Mouse (Mus musculus) skeletal muscle tissue, adult 2 months (tissue): ENCODE data around the gene Fkbp15.

ENCODE experiments used
- DNase-seq: peaks from one replicate; pipeline ENCODE4 v3.0.0-alpha.2; 2012; ENCODE audit warnings: low read depth, low spot score

The Fkbp15 gene

DNA sequence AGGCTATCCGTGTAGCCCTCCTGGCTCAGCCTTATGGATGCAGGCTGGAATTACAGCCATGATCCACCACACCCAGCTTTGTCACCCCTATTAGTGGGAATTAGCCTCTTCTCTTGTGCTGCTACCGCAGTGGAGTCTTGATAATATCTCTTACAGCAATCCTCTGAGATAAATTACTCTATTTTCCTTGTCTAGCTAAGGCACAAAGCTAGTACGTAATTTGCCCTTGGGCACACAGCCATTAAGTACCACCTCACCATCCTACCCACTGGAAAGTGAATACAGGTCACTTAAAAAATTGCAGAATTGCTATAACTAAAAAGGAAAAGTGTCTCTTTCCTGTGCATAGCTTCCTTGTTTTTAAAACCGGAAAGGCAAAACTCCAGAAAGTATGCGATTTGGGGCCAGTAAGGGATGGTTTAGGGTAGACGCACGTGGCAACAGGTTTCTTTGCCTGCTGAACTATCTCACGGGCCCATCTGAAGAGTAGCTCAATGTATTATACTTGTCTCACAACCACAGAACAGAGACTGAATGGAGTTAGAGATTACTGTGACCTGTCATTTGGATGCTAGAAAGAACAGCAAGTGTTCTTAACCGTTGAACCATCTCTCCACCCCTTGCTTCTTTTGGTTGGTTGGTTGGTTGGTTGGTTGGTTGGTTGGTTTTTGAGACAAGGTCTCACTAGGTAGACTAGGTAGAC, 12.6 kb upstream of the Fkbp15 start:
- DNase-seq: no peak

DNA sequence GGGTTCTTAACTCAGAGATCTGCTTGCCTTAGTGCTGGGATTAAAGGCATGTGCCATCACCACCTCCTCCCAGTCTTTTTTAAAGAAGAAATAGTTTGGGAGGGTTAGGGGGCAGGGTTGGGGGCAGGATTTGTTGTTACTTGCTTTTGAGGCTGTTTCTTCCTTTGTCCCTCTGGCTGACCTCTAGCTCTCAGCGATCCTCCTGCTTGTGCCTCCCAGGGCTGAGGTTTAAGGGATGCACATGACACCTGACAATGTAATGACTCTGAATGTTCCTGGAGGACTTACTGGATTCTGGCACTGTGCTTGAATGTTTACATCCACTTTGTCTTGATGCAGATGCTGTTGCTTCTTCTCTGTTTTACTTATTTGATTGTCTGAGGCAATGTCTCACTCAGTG, 12.1 kb upstream of the Fkbp15 start:
- no peak for DNase-seq

DNA sequence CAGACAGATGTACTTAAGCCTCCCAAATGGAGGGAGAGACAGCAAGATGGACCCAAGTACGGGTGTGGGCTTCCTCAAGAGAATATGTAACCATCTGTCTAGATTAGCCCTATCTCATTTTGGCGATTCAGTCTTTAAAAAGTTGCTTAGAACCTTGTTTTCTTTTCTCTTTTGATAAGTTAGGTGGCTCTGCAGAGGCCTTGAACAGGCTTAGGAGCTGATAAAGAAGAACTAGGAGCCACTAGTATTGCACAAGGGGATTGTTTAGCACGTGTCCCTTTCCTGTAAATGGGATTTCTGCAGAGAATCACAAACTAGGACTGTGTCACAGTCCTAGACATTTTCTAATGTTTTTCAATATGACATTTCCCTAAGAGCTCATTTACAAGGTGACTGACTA, 8.7 kb upstream of the Fkbp15 start:
- DNase-seq: no peak

DNA sequence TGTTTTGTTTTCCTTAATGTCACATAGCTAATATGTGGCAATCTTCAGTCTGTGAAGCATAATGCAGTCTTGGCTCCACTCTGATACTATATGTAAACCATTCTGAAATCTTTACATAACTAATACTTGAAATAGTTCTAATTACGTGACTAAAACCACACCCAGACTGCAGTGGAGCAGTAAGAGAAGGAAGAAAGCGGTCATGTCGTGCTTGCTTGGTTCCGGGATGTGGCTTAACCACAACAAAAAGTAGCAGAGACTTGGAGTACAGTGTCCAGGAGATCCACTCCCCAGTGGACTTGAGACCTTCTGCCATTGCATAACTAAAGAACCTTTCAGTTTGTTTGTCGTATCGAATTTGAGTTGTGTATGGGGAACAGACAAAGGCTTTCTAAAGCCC, 7.2 kb upstream of the Fkbp15 start:
- DNase-seq: no peak

DNA sequence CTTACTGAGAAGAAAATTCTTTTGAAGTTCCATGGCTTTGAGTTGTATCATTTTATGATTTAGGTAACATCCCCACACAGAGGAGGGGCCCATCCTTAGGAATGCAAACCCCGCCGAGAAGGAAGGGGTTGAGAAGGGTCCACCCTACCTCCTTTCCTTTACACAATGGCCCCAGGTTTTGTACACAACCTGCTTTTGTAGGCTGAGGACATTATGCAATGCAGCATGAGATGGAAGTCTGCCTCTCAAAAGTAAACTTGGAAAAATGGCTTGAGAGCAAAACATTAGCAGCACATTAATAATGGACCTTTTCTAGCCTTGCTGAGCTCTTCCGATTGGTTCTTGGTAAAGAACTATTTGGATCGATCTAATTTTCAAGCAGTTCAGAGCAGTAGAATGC, 5.9 kb upstream of the Fkbp15 start:
- DNase-seq: no peak

DNA sequence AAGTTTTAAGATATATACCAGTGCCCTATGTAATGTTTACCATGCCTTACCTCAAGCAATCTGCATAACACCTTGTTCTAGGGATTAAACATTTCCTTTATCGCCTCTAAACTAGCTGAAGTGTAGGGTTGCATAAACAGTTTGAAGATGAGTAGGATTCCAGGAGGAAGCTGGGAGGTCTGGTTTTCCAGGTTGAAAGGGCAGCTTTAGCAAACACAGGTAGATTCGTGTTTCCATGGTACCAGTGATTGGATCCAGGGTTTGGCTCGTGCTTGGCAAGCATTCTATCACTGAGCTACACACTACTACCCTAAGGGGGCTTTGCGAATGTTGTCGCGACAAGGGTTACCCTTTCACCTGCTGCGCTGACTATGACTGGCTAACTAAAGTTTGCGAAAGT, 4.0 kb upstream of the Fkbp15 start:
- DNase-seq: no peak

DNA sequence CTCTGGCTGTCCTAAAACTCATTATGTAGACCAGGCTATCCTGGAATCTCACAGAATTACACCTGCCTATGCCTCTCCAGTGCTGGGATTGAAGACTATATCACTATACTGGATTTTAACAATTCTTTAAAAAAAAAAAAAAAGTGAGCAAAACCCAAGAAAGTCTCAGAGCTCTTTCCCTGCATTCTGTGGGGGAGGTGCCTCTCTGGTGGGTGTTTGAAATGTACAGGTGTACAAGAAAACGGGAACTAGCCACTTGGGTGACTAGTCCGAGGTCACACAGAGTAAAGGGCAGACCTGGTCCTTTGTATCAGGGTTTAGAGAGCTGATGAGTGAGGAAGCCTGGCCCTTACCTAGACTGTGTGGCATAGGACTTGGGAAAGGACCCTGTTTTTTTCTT, 2.1 kb upstream of the Fkbp15 start:
- DNase-seq: no peak

DNA sequence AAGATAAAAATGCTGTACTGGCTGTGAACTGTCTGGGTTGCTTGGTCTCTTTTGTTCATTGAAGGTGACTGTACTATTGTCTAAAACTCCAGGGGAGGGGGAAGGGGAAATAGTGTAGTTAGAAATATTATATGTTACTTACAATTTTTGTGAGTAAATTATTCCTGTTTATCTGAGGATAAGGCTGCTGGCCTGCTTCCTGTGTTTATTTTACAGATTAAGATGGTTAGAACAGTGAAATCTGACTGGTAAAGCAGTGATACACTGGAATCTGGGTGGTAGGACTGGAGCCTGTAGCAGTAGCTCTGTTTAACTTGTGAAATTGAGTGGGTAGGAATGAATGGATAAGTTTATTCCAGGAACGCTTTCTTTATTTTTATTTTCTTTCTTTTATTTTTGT, 1.6 kb upstream of the Fkbp15 start:
- DNase-seq: no peak

DNA sequence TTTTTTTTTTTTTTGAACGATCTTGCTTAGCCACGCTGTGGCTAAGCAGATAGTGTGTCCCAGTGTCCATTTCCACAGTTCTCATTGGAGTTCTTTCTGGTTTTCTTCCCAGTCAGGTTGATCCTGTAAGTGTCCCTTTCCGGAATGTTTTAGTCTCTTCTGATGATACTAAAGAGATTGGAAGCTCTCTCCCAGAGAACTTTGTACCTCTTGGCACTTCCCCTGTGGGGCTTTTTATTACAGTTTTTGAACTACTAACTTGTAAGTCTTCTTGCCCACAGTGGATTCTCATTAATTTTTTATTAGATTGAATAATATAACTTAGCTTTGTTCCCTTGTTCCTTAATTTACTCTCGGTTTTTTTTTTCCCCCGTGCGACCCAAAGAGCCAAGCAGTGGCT, 1.2 kb upstream of the Fkbp15 start:
- no peak for DNase-seq

DNA sequence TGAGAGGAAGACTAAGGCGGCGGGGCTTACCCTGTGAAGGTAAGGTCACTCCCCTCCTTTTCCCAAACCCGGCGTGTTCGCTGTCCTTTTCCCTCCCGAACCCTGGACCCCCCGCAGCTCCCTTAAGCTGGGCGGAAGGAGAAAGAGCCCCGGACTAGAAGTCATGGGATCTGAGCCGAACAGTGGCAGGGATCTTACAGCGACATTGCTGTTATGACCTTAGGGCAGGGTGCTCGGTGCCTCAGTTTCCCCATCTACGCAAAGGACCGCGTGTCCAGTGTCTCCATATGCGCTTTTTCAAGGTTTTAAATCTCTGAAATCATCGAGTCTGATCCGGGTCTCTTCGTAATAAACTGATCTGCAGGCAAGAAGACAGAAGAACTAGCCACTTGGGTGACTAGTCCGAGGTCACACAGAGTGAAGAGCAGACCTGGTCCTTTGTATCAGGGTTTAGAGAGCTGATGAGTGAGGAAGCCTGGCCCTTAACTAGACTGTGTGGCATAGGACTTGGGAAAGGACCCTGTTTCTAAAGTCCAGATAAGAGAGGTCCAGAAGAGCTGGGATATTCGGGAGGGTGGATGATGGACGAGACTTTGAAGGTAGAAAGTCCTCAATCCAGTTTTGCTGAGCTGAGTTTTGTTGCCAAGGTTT, 582 bp upstream of the Fkbp15 start:
- DNase-seq: no peak

DNA sequence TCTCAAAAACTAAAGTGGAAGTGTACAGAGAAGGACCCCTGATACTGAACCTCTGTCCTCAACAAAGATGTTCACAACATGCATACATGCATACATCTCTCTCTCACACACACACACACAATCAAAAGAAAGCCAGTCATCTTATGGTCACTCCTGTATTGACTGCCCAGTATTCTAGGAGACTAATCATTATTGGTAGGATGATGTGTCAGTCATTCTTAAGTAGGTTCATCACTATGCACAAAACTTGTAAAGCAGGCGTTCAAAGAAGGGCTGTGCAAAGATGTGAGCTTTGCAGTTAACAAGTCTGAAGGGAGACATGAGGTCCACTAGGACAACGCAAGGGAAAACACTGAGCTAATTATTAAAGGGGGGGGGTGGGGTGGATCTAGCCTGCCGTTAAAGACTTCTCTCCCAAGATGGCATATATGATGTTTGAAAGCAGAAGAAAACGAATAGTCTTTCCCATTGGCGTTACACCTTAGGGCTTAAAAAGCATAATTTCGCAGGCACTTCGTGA, 1.0 kb downstream of the Fkbp15 start:
- no peak for DNase-seq

DNA sequence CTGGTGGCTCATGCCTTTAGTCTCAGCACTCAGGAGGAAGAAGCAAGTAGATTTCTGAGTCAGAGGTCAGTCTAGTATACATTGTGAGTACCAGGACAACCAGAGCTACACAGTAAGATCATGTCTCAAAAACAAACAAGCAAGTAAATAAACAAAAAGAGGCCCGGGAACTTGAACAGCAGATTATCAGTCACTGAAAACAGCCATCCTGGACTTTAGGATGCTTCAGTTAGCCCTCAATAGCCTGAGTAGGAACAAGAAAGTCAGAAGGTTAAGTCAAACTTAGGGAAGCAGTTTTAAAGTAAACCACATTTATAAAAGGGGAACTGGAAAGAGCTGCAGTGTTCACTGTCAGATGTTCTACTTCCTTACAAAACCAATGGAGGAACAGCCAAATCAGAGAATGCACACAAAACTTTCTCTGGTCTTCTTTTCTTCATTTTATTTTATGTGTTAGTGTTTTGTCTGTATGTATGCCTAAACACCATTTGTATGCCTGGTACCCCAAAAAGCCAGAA, 2.7 kb downstream of the Fkbp15 start:
- no peak for DNase-seq

DNA sequence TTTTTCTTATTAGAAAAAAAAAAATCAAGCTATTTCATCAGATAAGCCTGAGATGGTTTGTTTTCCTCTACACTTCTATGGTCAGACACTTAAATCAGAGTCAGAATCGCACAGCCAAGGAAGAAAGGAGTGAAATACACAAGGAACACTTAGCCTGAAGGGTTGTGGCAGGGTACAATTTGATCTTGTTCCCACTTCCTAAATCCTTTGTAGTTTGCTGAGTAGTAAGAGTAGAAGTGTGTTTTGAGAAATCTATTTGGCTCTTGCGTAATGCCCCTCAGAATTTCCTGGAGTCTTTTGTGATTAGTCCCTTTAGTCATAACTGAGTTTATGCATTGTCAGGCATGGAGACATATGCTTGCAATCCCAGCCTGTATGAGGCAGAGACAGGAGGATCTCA, 11.0 kb downstream of the Fkbp15 start:
- DNase-seq: peak; percentile 15

DNA sequence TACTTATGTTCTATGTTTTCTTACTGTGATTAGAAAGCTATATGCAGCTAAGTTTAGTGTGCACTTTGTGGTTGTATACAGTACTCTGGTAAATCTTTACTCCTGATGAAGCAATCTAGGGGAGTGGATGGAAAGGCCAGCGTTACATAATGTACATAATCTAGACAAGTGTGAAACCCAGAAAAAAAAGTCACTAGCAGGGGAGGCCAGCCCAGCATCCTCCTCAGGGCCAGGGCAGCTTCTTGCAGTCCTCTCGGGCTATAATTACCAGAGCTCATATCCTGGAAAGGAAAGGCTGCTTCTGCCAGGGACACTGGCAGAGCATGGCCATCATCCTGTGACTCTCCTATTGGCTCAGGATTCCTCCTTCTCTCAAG, 12.0 kb downstream of the Fkbp15 start:
- peak; percentile 53 for DNase-seq

DNA sequence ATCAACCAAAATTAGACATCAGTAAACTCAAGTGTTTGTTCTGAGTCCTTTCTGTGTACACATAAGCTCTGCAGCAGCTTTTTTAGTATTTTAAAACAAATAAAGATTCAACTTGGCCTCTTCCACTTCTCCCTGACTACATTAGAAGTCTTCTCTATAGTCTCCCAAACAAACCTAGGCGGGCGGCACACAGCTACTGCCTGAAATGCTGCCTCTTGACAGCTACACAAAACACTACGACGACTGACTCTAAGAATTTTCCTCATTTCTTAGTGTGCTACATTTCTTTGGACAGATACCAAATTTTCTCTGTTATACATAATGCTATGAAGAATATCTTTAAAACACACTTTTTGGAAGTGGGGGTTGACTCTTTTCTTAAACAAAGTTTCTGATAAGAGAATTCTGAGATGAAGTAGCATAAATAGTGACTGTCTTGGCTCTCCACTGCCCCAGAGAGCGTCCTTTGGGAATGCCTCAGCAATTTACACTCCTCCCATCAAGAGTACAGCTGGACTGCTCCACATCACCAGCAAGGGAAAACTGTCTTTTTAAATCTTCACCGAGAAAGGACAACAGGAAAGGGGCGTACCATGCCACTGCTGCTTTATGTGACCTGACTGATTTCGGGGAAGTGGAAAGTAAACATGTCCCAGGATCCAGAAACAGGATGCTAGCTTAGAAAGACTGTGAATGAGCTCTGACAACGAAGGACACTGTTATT, 12.6 kb downstream of the Fkbp15 start:
- peak; percentile 18 for DNase-seq

DNA sequence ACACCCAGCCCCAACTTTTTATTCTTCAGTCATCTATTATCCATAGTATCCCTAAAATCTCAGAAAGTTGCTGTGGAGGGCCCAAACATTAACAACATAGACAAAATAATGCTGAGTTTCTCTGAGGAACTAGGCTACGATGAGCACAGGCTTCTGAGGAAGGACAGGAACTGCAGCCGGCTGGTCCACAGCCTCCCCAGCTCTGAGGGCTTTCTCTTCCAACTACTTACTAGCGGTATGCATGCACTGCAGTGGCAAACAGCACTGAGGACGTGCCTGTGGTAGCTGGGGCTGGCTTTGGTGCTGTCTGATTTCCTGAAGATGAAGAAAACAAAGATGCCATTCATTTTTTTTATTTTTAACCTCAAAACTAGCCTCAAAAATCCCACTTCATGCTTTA, 14.5 kb downstream of the Fkbp15 start:
- no peak for DNase-seq

DNA sequence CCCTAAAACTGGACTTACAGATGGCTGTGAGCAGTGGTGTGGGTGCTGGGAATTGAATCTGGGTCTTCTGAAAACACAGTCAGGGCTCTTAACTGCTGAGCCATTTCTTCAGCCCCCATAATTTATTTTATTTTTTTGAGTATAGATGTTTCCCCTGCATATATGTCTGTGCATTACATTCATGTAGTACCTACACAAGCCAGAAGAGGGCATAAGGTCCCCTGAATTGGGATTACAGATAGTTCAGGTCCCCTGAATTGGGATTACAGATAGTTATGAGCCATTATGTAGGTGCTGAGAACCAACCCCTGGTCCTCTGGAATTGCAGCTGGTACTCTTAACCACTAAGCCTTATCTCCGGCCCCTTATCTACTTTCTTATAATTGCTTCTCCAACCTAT, 16.3 kb downstream of the Fkbp15 start:
- no peak for DNase-seq

DNA sequence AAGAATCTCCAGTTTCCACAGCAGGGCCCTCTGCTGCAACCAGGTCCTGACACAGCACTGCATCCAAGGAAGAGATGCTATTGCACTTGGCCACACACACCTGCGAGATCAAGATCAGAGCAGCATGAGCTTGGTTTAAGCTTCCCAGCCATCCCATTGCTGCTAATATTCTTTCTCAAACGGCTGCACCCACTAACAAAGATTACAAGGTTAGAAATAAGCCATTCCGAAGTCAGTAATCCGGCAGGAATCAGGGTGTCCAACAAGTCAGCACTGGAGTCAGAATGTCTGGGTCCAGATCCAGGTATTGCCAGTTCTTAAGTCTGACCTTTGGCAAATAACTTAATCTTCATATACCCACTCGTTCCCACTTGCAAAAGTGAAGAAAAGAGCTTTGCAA, 21.8 kb downstream of the Fkbp15 start:
- DNase-seq: no peak

DNA sequence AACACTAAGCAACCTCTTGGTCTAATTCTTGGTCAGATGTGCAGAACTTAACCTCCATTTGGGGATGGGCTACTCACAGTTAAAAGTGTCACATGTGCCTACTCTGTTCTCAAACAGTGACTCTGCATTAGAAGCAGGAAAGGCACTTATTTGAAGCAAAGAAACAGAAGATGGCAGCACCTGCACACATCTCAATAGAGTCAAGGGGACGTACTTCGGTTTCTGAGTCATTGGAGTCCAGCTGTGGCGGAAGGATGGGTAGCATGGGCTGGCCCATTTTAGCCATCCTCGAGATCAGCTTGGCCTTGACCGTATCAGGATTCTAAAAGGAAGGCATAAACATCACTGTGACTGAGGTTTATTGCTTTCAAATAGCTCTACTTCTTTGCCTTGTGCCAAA, 28.4 kb downstream of the Fkbp15 start:
- no peak for DNase-seq

DNA sequence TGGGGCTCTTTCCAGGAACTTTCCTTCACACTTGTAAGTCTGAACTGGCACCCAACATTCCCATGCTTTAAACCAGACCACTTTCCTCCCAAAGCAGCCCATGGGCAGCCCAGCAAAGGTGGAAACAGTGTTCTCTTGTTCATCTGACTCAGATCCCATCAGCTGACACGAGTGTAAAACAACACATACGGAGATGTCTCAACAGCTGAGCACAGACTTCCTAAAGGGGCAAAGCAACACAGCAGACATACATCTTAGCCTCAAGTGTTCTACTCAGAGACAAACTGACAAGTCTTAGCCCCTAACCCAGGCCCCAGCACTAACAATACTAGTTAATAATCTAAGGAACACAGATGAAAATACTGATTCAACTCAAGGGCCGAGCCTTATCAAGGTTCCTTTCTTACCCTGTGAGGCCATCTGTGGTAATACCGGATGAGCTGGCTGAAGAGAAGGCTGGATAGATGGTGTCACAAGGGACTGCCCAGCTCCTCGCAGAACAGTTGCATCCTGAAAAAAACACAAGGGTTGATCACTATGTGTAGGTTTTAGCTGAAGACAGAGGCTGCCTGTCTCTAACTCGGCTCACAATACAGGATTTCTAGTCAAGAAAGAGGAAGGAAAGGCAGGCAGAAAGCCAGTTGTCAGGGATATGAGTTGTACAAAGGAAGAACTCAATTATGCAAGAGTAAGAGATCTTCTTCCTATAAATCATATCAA, 31.2 kb downstream of the Fkbp15 start:
- DNase-seq: no peak

DNA sequence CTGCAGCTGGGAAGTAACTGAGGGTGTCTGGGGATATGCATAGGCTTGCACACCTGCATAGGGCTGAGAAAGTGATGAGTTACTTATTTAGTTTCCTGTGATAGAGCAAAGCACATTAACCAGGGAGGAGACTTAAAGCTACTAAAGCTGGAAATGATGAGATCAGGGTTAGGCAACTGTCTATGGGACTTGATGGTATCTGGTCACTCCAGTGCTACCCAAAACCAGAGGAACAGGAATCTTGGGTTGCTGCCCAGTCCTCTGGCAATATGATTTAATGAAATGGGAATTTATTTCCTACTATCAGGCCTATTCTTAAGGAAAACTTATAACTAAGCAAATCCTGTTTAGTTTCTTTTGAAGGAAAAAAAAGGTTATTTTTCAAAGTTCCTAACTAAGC, 34.2 kb downstream of the Fkbp15 start:
- DNase-seq: no peak

DNA sequence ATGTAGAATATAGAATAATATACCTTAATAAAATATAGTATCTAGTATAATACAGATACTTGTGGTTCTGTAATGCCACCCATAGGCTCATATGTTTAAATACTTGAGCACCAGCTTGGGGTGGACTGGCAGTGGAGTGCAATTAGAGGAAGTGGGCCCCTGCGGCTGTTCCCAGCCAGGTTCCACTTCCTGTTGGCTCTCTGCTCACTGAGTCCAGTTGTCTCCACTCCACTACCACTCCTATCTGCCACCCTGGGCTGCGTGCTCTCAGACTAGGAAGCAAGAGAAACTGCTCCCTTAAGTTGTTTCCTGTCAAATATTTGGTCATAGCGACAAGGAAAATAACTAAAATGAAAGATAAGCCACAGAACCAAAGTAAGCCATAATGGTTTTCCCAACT, 37.7 kb downstream of the Fkbp15 start:
- peak; percentile 35 for DNase-seq
